Mouse (Mus musculus): ENCODE measurements around the gene H6pd.

- TF ChIP-seq CTCF (IDR thresholded peaks at IDR 0.05 in 2 of 3, conservative IDR thresholded peaks at IDR 0.05 in 1 of 3; ENCODE audit: control insufficient read depth in 1 of 3, insufficient read depth in 1 of 3, low read depth in 2 of 3, low read length in 3 of 3, poor library complexity in 1 of 3, severe bottlenecking in 1 of 3): no peak
- TF ChIP-seq TBP (IDR thresholded peaks at IDR 0.05; ENCODE audit: low read depth, low read length): no peak
- TF ChIP-seq MAZ (IDR thresholded peaks at IDR 0.05; ENCODE audit: low read depth, low read length): no peak
- TF ChIP-seq ZKSCAN1 (IDR thresholded peaks at IDR 0.05; ENCODE audit: low read depth, low read length): no peak
- no peak for TF ChIP-seq EP300 (IDR thresholded peaks at IDR 0.05; ENCODE audit: low read depth in 1 of 2, low read length in 2 of 2)
- TF ChIP-seq POLR2A (IDR thresholded peaks at IDR 0.05; ENCODE audit: control insufficient read depth in 1 of 2, insufficient read depth in 1 of 2, low read depth in 1 of 2, low read length in 2 of 2, poor library complexity in 1 of 2): no peak
- TF ChIP-seq TCF12 (IDR thresholded peaks at IDR 0.05; ENCODE audit: low read depth, low read length): no peak
- no peak for TF ChIP-seq SMC3 (IDR thresholded peaks at IDR 0.05; ENCODE audit: low read depth, low read length)
- TF ChIP-seq ETS1 (IDR thresholded peaks at IDR 0.05; ENCODE audit: low read depth, low read length): no peak
- no peak for TF ChIP-seq MAFK (IDR thresholded peaks at IDR 0.05; ENCODE audit: borderline replicate concordance, low read depth, low read length)
- TF ChIP-seq KAT2A (conservative IDR thresholded peaks at IDR 0.05; ENCODE audit: low read depth, low read length): no peak
- TF ChIP-seq MAX (IDR thresholded peaks at IDR 0.05; ENCODE audit: low read length): no peak
- no peak for TF ChIP-seq SIN3A (IDR thresholded peaks at IDR 0.05; ENCODE audit: low read length)
- TF ChIP-seq USF1 (IDR thresholded peaks at IDR 0.05; ENCODE audit: low read depth, low read length): no peak
Observed at GRCm38 (mm10) chr4:149956048-149956447, 52.8 kb downstream of the H6pd start.
